Mouse (Mus musculus) induced T-regulatory cell, adult 2 months (primary cell): Measurements from ENCODE around the gene Socs7.
"Not testable (repeated sequence)": the region's sequence is repeated elsewhere in the genome, so short reads cannot be mapped to it uniquely, and the experiment has no call there.

ENCODE experiments used
- DNase-seq: peaks from one replicate; pipeline ENCODE4 v3.0.0-alpha.2; 2012; ENCODE audit warnings: low read depth

The Socs7 gene

GRCm38 (mm10) chr11:97361948-97362648 lies at the start of gene Socs7:
Gene Socs7, plus strand, starts transcription at chr11:97362551.
- DNase-seq, result peak; percentile 93

DNA sequence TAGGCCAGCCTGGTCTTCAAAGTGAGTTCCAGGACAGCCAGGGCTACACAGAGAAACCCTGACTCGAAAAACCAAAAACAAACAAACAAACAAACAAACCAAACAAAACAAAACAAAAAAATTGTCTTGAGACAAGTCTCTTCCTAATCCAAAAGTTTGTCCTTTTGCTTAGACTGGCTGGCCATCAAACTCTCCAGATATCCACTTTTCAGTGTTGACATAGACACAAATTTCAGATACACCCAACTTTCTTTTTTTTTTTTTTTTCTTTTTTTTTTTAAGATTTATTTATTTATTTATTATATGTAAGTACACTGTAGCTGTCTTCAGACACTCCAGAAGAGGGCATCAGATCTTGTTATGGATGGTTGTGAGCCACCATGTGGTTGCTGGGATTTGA lies 49.5 kb upstream of the Socs7 start:
- DNase-seq, result not testable (repeated sequence)

- peak; percentile 71 for DNase-seq
Observed at GRCm38 (mm10) chr11:97314110-97314509, 48.2 kb upstream of the Socs7 start.

- peak; percentile 39 for DNase-seq
Observed at GRCm38 (mm10) chr11:97314751-97315503, 47.4 kb upstream of the Socs7 start.

GRCm38 (mm10) chr11:97315504-97316503 lies 46.5 kb upstream of the Socs7 start, which contains the start of gene Mrpl45:
Gene Mrpl45, plus strand, starts transcription at chr11:97315716.
- peak; percentile 100 for DNase-seq

- DNase-seq, result no peak
Observed at GRCm38 (mm10) chr11:97321197-97321596, 41.2 kb upstream of the Socs7 start.

- peak; percentile 55 for DNase-seq
Observed at GRCm38 (mm10) chr11:97321894-97322600, 40.3 kb upstream of the Socs7 start.

DNA sequence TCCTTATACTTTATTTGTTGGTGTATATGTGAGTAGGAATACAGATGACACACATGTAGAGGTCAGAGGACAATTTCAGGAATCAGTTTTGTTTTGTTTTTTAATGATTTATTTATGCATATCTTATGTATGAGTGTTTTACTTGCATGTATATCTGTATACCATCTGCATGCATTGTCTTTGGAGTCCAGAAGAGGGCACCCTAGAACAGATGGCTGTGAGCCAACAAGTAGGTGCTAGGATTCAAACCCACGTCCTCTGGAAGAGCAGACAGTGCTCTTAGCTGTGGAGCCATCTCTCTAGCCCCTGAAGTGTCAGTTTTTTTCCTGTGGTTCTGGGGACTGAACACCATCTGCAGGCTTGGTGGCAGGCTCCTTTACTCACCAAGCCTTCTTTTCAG lies 37.1 kb upstream of the Socs7 start:
- DNase-seq, result peak; percentile 60

- DNase-seq, result peak; percentile 80
Observed at GRCm38 (mm10) chr11:97328148-97328547, 34.2 kb upstream of the Socs7 start.

DNA sequence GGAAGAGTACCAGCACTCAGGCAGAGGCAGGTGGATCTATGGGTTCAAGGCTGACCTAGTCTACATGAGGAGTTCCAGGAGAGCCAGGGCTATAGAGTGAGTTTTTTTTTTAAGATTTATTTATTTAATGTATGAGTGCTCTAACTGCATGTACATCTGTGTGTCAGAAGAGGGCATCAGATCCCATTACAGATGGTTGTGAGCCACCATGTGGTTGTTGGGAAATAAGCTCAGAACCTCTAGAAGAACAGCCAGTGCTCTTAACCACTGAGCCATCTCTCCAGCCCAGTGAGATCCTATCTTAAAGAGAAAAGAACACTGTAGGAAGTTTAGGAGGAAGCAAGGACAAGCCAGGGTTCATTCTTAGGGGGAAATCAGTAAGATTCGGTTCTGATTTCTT lies 32.0 kb upstream of the Socs7 start:
- DNase-seq, result no peak

GRCm38 (mm10) chr11:97331231-97332190 lies 30.8 kb upstream of the Socs7 start:
- DNase-seq, result no peak

GRCm38 (mm10) chr11:97333044-97333443 lies 29.3 kb upstream of the Socs7 start:
- DNase-seq, result no peak

DNA sequence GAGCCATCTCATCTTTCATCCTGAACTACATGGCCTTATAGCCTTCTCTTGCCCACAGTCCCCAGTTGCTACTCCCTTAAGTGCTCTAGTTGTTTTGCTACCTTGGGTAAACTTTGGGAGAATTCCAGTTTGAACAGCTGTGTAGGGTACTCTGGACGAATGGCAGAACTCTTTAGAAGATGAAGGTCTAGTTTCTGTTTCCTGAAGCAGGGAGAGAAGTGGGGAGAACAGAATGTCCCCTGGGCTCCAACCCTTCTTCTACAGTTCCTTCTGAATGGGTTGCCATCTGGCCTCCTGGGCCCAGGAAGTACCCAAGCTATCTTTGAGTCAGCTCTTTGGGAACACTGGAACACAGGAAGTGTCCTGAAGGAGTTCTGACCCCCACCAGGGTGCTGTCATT lies 28.5 kb upstream of the Socs7 start:
- DNase-seq, result no peak

DNA sequence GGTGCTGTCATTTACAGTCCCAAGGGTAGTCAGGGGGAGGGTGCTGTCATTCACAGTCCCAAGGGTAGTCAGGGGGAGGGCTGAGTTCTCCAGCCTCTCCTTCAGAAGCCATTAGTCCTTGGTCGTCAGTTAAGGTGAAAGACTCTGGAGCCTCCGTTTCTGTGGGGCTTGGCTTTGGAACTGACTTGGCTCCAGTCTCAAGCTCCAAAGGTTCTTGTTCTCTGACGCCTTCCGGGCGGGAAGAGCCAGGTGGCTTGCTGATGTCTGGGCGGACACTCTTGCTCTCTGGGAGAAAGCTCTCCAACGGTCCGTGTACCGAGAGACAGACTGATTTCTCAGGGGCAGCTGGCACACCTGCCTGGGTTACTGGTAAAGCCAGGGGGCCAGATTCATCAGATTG lies 28.0 kb upstream of the Socs7 start:
- no peak for DNase-seq

DNA sequence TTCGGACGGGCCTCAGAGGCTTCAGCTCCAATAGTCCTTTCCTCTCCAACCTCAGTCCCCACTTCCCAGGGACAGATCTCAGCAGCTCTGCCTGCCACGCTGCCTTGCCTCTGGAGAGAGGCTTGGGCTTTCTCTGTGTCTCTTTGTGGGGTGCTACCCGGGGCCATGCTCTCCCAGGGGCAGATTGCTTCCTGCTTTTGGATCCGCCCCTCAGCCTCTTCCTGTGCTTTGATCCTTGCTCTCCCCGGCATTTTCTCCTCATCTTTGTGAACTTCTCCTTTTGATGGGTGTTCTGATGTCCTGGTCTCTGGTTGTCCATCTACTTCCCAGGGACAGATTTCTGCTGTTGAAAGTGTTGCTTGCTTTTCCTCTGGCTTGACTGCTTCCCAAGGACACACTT lies 26.1 kb upstream of the Socs7 start:
- DNase-seq, result no peak

GRCm38 (mm10) chr11:97336751-97337345 lies 25.5 kb upstream of the Socs7 start:
- no peak for DNase-seq

GRCm38 (mm10) chr11:97337363-97337762 lies 25.0 kb upstream of the Socs7 start:
- no peak for DNase-seq

- no peak for DNase-seq
Observed at GRCm38 (mm10) chr11:97338302-97338976, 23.9 kb upstream of the Socs7 start.

DNA sequence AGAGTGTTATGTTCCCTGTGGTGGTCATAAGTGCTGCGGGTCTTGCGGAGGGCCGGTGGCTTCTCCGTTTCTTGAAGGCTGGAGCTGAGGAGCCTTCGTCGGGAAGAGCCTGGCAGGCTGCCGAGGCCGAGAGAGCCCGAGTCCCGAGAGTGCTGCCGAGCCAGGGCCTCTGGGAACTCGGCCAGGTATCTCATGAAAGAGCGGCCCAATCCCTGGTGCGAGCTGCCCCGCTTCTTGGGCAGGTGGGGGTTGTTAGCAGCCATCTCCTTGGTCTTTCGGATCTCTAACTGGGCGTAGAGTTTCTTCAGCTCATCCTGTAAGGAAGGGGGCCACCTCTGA lies 23.4 kb upstream of the Socs7 start:
- DNase-seq, result no peak

- peak; percentile 38 for DNase-seq
Observed at GRCm38 (mm10) chr11:97343175-97343574, 19.2 kb upstream of the Socs7 start.
